Mouse (Mus musculus) limb, embryonic 12.5 days (tissue): Measurements from ENCODE around the gene Tmem88b. TPM values are rescaled to one million over a fixed set of nuclear protein-coding genes. Genes with fewer than 3 reads are reported as not detected.

Experiments
- ATAC-seq: fragments of 200-750 bp; cut with Nextera tagmentation; 2 replicates; pipeline ENCODE4 v1.8.0; 2017; ENCODE audit warnings: low read depth, moderate TSS enrichment; ENCODE audit not compliant: insufficient number of reproducible peaks, insufficient read depth, low FRiP score, low TSS enrichment
- H3K27ac ChIP-seq: fragments of 300-500 bp; sonication (generic); 2 replicates; pipeline ENCODE4 v1.5.1; 2016; ENCODE audit warnings: mild to moderate bottlenecking, moderate library complexity
- H3K27me3 ChIP-seq: fragments of 300-500 bp; sonication (generic); 2 replicates; pipeline ENCODE4 v1.6.1; 2016; ENCODE audit warnings: mild to moderate bottlenecking, moderate library complexity
- H3K36me3 ChIP-seq: fragments of 300-500 bp; sonication (generic); 2 replicates; pipeline ENCODE4 v1.6.1; 2016; ENCODE audit warnings: mild to moderate bottlenecking, moderate library complexity
- H3K4me1 ChIP-seq: fragments of 300-500 bp; sonication (generic); replicated peaks from 2 replicates; pipeline ENCODE4 v1.6.1; 2016
- H3K4me2 ChIP-seq: fragments of 300-500 bp; sonication (generic); 2 replicates; pipeline ENCODE4 v1.6.1; 2016; ENCODE audit warnings: mild to moderate bottlenecking, moderate library complexity
- H3K4me3 ChIP-seq: fragments of 300-500 bp; sonication (generic); replicated peaks from 2 replicates; pipeline ENCODE4 v1.5.1; 2016; ENCODE audit warnings: mild to moderate bottlenecking
- H3K9ac ChIP-seq: fragments of 300-500 bp; sonication (generic); replicated peaks from 2 replicates; pipeline ENCODE4 v1.6.1; 2016; ENCODE audit warnings: mild to moderate bottlenecking, moderate library complexity
- H3K9me3 ChIP-seq: fragments of 300-500 bp; sonication (generic); 2 replicates; pipeline ENCODE4 v1.6.1; 2016; ENCODE audit warnings: mild to moderate bottlenecking, moderate library complexity
- WGBS: fragments of 180-500 bp; shearing (Covaris S2); methylation state at CpG from one replicate; pipeline ENCODE4 v1.1.7; 2016; 5-methylcytosine and 5-hydroxymethylcytosine counted together
- polyA plus RNA-seq: library from polyadenylated mRNA; unstranded; fragments of >200 nt; fragmentation: Nextera tagmentation; extraction: Ambion mirVana; gene quantifications from 2 replicates; pipeline ENCODE4 v1.2.1, GENCODE M21; 2016

The Tmem88b gene
- 0.50 and 0.91 TPM in 2 replicates for polyA plus RNA-seq

- Histone ChIP-seq H3K36me3 (no peaks in the 10 kb centered on the region), H3K9me3 (no peaks in the 10 kb centered on the region), H3K9ac (0 out of 2 replicates have a peak within 1 kb of the TSS, but pooled peaks have one; percentile 80), H3K27me3 (0 out of 2 replicates have a peak, but pooled peaks cover under 1% of the 10 kb centered on the region), H3K27ac (peak within 1 kb of the TSS; percentile 35; the same call in 1 of the 2 replicates), H3K4me2 (peak within 1 kb of the TSS; percentile 71), H3K4me1 (peaks cover 12% of the 10 kb centered on the region), H3K4me3 (peak within 1 kb of the TSS; percentile 61)
- ATAC-seq: no peak
- WGBS: 75% methylated on average over 5 of the region's 5 CpGs
Measured at GRCm38 (mm10) chr4:155785819-155786218, at the start of gene Tmem88b. Gene Tmem88b, minus strand, starts transcription at chr4:155785874.

- H3K36me3 ChIP-seq: peaks cover 18% of the 10 kb centered on the region
- no peak overlapping the region for H3K9ac ChIP-seq
- no peaks in the 10 kb centered on the region for H3K9me3 ChIP-seq
- 0 out of 2 replicates have a peak overlapping the region, but pooled peaks have one; percentile 47 for H3K27ac ChIP-seq
- WGBS: 41% methylated on average over 2 of the region's 2 CpGs
- peaks cover 22% of the 10 kb centered on the region for H3K4me1 ChIP-seq
- no peaks in the 10 kb centered on the region for H3K27me3 ChIP-seq
- no peak overlapping the region for H3K4me2 ChIP-seq
- no peak overlapping the region for H3K4me3 ChIP-seq
- 0 out of 2 replicates have a peak, but pooled peaks have one; percentile 22 for ATAC-seq
Measured at GRCm38 (mm10) chr4:155833836-155834235, 48.2 kb upstream of the Tmem88b start.

GRCm38 (mm10) chr4:155833234-155833633, 47.6 kb upstream of the Tmem88b start:
- 84% methylated on average over 4 of the region's 4 CpGs for WGBS
- Histone ChIP-seq H3K4me2 (peak overlapping the region; percentile 97; the same call in 1 of the 2 replicates), H3K9ac (no peak overlapping the region), H3K4me3 (no peak overlapping the region), H3K4me1 (peaks cover 21% of the 10 kb centered on the region), H3K36me3 (peaks cover 22% of the 10 kb centered on the region), H3K27ac (no peak overlapping the region), H3K27me3 (no peaks in the 10 kb centered on the region), H3K9me3 (no peaks in the 10 kb centered on the region)
- no peak for ATAC-seq

GRCm38 (mm10) chr4:155832321-155832720, 46.6 kb upstream of the Tmem88b start:
- H3K4me2 ChIP-seq: peak overlapping the region; percentile 97
- no peaks in the 10 kb centered on the region for H3K9me3 ChIP-seq
- H3K9ac ChIP-seq: peak overlapping the region; percentile 85
- H3K4me3 ChIP-seq: peak overlapping the region; percentile 86
- H3K4me1 ChIP-seq: peaks cover 21% of the 10 kb centered on the region
- H3K36me3 ChIP-seq: peaks cover 30% of the 10 kb centered on the region
- WGBS: 55% methylated on average over 10 of the region's 10 CpGs
- H3K27me3 ChIP-seq: no peaks in the 10 kb centered on the region
- no peak for ATAC-seq
- H3K27ac ChIP-seq: peak overlapping the region; percentile 88; the same call in 1 of the 2 replicates

GRCm38 (mm10) chr4:155831831-155832230, 46.2 kb upstream of the Tmem88b start:
- 2% methylated on average over 25 of the region's 25 CpGs for WGBS
- H3K4me2 ChIP-seq: peak overlapping the region; percentile 97
- H3K4me3 ChIP-seq: peak overlapping the region; percentile 86
- no peaks in the 10 kb centered on the region for H3K27me3 ChIP-seq
- H3K4me1 ChIP-seq: peaks cover 21% of the 10 kb centered on the region
- H3K9me3 ChIP-seq: no peaks in the 10 kb centered on the region
- peak overlapping the region; percentile 85 for H3K9ac ChIP-seq
- peak overlapping the region; percentile 88 for H3K27ac ChIP-seq
- ATAC-seq: no peak; the same call in none of the 2 replicates
- peaks cover 35% of the 10 kb centered on the region for H3K36me3 ChIP-seq

GRCm38 (mm10) chr4:155831205-155831766, 45.6 kb upstream of the Tmem88b start, which contains the start of gene Aurkaip1:
Gene Aurkaip1, plus strand, starts transcription at chr4:155831272.
- peak within 1 kb of the TSS; percentile 85 for H3K9ac ChIP-seq
- peak within 1 kb of the TSS; percentile 86 for H3K4me3 ChIP-seq
- under 1% methylated on average over 49 of the region's 49 CpGs for WGBS
- no peaks in the 10 kb centered on the region for H3K27me3 ChIP-seq
- H3K36me3 ChIP-seq: peaks cover 40% of the 10 kb centered on the region
- H3K9me3 ChIP-seq: no peaks in the 10 kb centered on the region
- ATAC-seq: peak; percentile 90
- H3K4me1 ChIP-seq: peaks cover 21% of the 10 kb centered on the region
- peak within 1 kb of the TSS; percentile 88 for H3K27ac ChIP-seq
- peak within 1 kb of the TSS; percentile 97 for H3K4me2 ChIP-seq

- H3K9me3 ChIP-seq: no peaks in the 10 kb centered on the region
- no peak overlapping the region for H3K27ac ChIP-seq
- no peak for ATAC-seq
- no peaks in the 10 kb centered on the region for H3K27me3 ChIP-seq
- H3K4me1 ChIP-seq: peaks cover 21% of the 10 kb centered on the region
- 52% methylated on average over 8 of the region's 8 CpGs for WGBS
- H3K4me3 ChIP-seq: peak overlapping the region; percentile 86
- H3K36me3 ChIP-seq: peaks cover 44% of the 10 kb centered on the region
- peak overlapping the region; percentile 97 for H3K4me2 ChIP-seq
- H3K9ac ChIP-seq: no peak overlapping the region
Measured at GRCm38 (mm10) chr4:155830596-155830995, 44.9 kb upstream of the Tmem88b start.

- Histone ChIP-seq H3K4me2 (no peak overlapping the region), H3K9me3 (no peaks in the 10 kb centered on the region), H3K4me1 (peaks cover 21% of the 10 kb centered on the region), H3K27me3 (no peaks in the 10 kb centered on the region), H3K27ac (no peak overlapping the region), H3K4me3 (no peak overlapping the region), H3K9ac (no peak overlapping the region), H3K36me3 (peaks cover 51% of the 10 kb centered on the region)
- no peak for ATAC-seq
- WGBS: 93% methylated on average over 4 of the region's 4 CpGs
Measured at GRCm38 (mm10) chr4:155829866-155830265, 44.2 kb upstream of the Tmem88b start.

- Histone ChIP-seq H3K27me3 (no peaks in the 10 kb centered on the region), H3K4me3 (no peak overlapping the region), H3K36me3 (peaks cover 95% of the 10 kb centered on the region), H3K4me1 (no peaks in the 10 kb centered on the region), H3K4me2 (no peak overlapping the region), H3K9me3 (no peaks in the 10 kb centered on the region), H3K27ac (no peak overlapping the region), H3K9ac (no peak overlapping the region)
- 96% methylated on average over 16 of the region's 16 CpGs for WGBS
- ATAC-seq: 0 out of 2 replicates have a peak, but pooled peaks have one; percentile 56
Measured at GRCm38 (mm10) chr4:155823443-155823842, 37.8 kb upstream of the Tmem88b start.

GRCm38 (mm10) chr4:155821025-155821424, 35.4 kb upstream of the Tmem88b start:
- Histone ChIP-seq H3K4me3 (no peak overlapping the region), H3K4me1 (no peaks in the 10 kb centered on the region), H3K36me3 (peaks cover 96% of the 10 kb centered on the region), H3K9ac (no peak overlapping the region), H3K27ac (no peak overlapping the region), H3K4me2 (no peak overlapping the region), H3K9me3 (no peaks in the 10 kb centered on the region), H3K27me3 (no peaks in the 10 kb centered on the region)
- 83% methylated on average over 7 of the region's 7 CpGs for WGBS
- no peak for ATAC-seq

- H3K27ac ChIP-seq: no peak overlapping the region
- 85% methylated on average over 4 of the region's 4 CpGs for WGBS
- no peaks in the 10 kb centered on the region for H3K9me3 ChIP-seq
- no peak overlapping the region for H3K4me3 ChIP-seq
- ATAC-seq: no peak
- H3K4me2 ChIP-seq: no peak overlapping the region
- H3K9ac ChIP-seq: no peak overlapping the region
- H3K27me3 ChIP-seq: no peaks in the 10 kb centered on the region
- peaks cover 88% of the 10 kb centered on the region for H3K36me3 ChIP-seq
- peaks cover 16% of the 10 kb centered on the region for H3K4me1 ChIP-seq
Measured at GRCm38 (mm10) chr4:155817533-155817932, 31.9 kb upstream of the Tmem88b start.
